ENCODE assay signal across 15 mouse cellular contexts in genomic region chr13:95671108-95671897, GRCm38 (mm10). TPM values are rescaled to one million over a fixed set of nuclear protein-coding genes. Genes with fewer than 3 reads are reported as not detected.
A peak's percentile ranks its signal among the peaks of the same experiment; 100 is the strongest.
DNase-seq lines count a peak whose midpoint lies in the region; ATAC-seq lines count a peak whose summit lies in the region.
"Had no signal": no experiment of that assay in that cellular context is flagged by ENCODE, and none has a peak within 500 bp of the region (broad histone marks: within the 10 kb centered on the region; RNA-seq: fewer than 3 reads in every experiment).

No protein-coding gene starts in this region.

- no peak overlapping the region for H3K4me2 ChIP-seq in kidney, embryonic 15.5 days
- peak overlapping the region; percentile 69 for H3K4me2 ChIP-seq in liver, embryonic 16.5 days (ENCODE audit: low read depth, low read length)
- H3K4me2 ChIP-seq: forebrain, embryonic 13.5 days had no signal

- no peaks in the 10 kb centered on the region for H3K27me3 ChIP-seq in kidney, embryonic 15.5 days
- H3K27me3 ChIP-seq in liver, embryonic 16.5 days (ENCODE audit: control insufficient read depth, insufficient read depth, low read depth, low read length) = no peaks in the 10 kb centered on the region
- H3K27me3 ChIP-seq: forebrain, embryonic 13.5 days had no signal

- H3K9ac ChIP-seq in kidney, embryonic 15.5 days = no peak overlapping the region
- H3K9ac ChIP-seq in liver, embryonic 16.5 days (ENCODE audit: low read depth, low read length) = peak overlapping the region; percentile 71
- H3K9ac ChIP-seq: forebrain, embryonic 13.5 days had no signal

- DNase-seq in kidney, adult 8-10 months = no peak
- peak; percentile 31 for DNase-seq in MN1 (ENCODE audit: low spot score)
- DNase-seq in urinary bladder, adult 2 months (ENCODE audit: low spot score) = no peak
- DNase-seq in adrenal gland, postnatal 25 days = no peak
- no peak for DNase-seq in thymus, postnatal 0 days (ENCODE audit: low spot score)
- DNase-seq: adrenal gland, postnatal 36 days; layer of hippocampus, postnatal 36 days; right cerebral cortex, postnatal 25 days; thymus, postnatal 14 days had no signal

- ATAC-seq in kidney, embryonic 15.5 days (replicated peaks; ENCODE audit: low FRiP score) = peak; percentile 79
- ATAC-seq in erythroblast, adult 5-6 weeks (replicated peaks; ENCODE audit: low FRiP score, poor library complexity, severe bottlenecking) = peak; percentile 80
- peak; percentile 93 for ATAC-seq in liver, embryonic 16.5 days (ENCODE audit: low read depth)
- ATAC-seq: forebrain, embryonic 13.5 days had no signal

- no peaks in the 10 kb centered on the region for H3K4me1 ChIP-seq in kidney, embryonic 15.5 days
- H3K4me1 ChIP-seq in liver, embryonic 16.5 days (ENCODE audit: control insufficient read depth, low read depth, low read length) = peaks cover 29% of the 10 kb centered on the region

- no peaks in the 10 kb centered on the region for H3K9me3 ChIP-seq in kidney, embryonic 15.5 days (replicated peaks)
- no peaks in the 10 kb centered on the region for H3K9me3 ChIP-seq in liver, embryonic 16.5 days (replicated peaks; ENCODE audit: control insufficient read depth, low read length)
- H3K9me3 ChIP-seq: forebrain, embryonic 13.5 days had no signal

- H3K27ac ChIP-seq in kidney, embryonic 15.5 days = no peak overlapping the region
- peak overlapping the region; percentile 99 for H3K27ac ChIP-seq in liver, embryonic 16.5 days (ENCODE audit: low read length)
- H3K27ac ChIP-seq: forebrain, embryonic 13.5 days; kidney, postnatal 0 days; macrophage had no signal

- 82% methylated on average over 9 of the region's 9 CpGs for WGBS in kidney, embryonic 15.5 days
- WGBS in liver, embryonic 16.5 days (ENCODE audit: insufficient replicate concordance) = 22% methylated on average over 9 of the region's 9 CpGs

- no peak overlapping the region for H3K4me3 ChIP-seq in kidney, embryonic 15.5 days (replicated peaks)
- H3K4me3 ChIP-seq in liver, embryonic 16.5 days (ENCODE audit: low read depth, low read length) = peak overlapping the region; percentile 63
- H3K4me3 ChIP-seq: forebrain, embryonic 13.5 days had no signal

- no peaks in the 10 kb centered on the region for H3K36me3 ChIP-seq in kidney, embryonic 15.5 days
- H3K36me3 ChIP-seq in liver, embryonic 16.5 days (ENCODE audit: control insufficient read depth, insufficient read depth) = peaks cover 30% of the 10 kb centered on the region

RNA-seq across cellular contexts. Expression of gene F2rl2, which starts 25.4 kb away (rescaled TPM):
- 0.30 and 0.52 TPM in 2 replicates for polyA plus RNA-seq in kidney, embryonic 15.5 days (2015; fragmentation: Nextera tagmentation; extraction: Ambion mirVana)
- total RNA-seq in erythroblast, adult 5-6 weeks (2015; ENCODE audit: low replicate concordance) = 1.0 and 4.2 TPM in 2 replicates
- total RNA-seq in erythroblast, adult 5-6 weeks (2017; ENCODE audit: low replicate concordance) = 0.14 and 1.0 TPM in 2 replicates
- 7.3 and 9.3 TPM in 2 replicates for polyA plus RNA-seq in liver, embryonic 16.5 days (2015; fragmentation: Nextera tagmentation; extraction: Ambion mirVana)
- 0.21 and 0.49 TPM in 2 replicates for polyA plus RNA-seq in urinary bladder, adult 2 months (2012; rRNA removed)
- not detected in 2 replicates for total RNA-seq in adrenal gland, postnatal 25 days (2021)
- polyA plus RNA-seq in thymus, postnatal 0 days (2015; fragmentation: Nextera tagmentation; extraction: Ambion mirVana) = 0.56 and 0.76 TPM in 2 replicates

RNA-seq across cellular contexts. Expression of gene F2r, which starts 53.0 kb away (rescaled TPM):
- 126 TPM in 2 replicates for polyA plus RNA-seq in kidney, embryonic 15.5 days (2015; fragmentation: Nextera tagmentation; extraction: Ambion mirVana)
- total RNA-seq in erythroblast, adult 5-6 weeks (2015; ENCODE audit: low replicate concordance) = 4.8 and 5.0 TPM in 2 replicates
- total RNA-seq in erythroblast, adult 5-6 weeks (2017; ENCODE audit: low replicate concordance) = 1.4 and 3.3 TPM in 2 replicates
- 37.2 and 37.5 TPM in 2 replicates for polyA plus RNA-seq in liver, embryonic 16.5 days (2015; fragmentation: Nextera tagmentation; extraction: Ambion mirVana)
- polyA plus RNA-seq in urinary bladder, adult 2 months (2012; rRNA removed) = 6.6 and 9.5 TPM in 2 replicates
- total RNA-seq in adrenal gland, postnatal 25 days (2021) = 108 and 116 TPM in 2 replicates
- polyA plus RNA-seq in thymus, postnatal 0 days (2015; fragmentation: Nextera tagmentation; extraction: Ambion mirVana) = 24.9 and 27.2 TPM in 2 replicates
